Mouse (Mus musculus) spleen, embryonic (tissue): Measurements from ENCODE around the gene Arid1b.
"Not testable (repeated sequence)": the region's sequence is repeated elsewhere in the genome, so short reads cannot be mapped to it uniquely, and the experiment has no call there.

ENCODE experiments used
- CTCF ChIA-PET: fragments of 350-600 bp; sonication (Branson Sonifier 250); formaldehyde crosslinking; loops from one replicate; lab custom pipeline; 2022; lab: Charles Lee

Arid1b gene

DNA sequence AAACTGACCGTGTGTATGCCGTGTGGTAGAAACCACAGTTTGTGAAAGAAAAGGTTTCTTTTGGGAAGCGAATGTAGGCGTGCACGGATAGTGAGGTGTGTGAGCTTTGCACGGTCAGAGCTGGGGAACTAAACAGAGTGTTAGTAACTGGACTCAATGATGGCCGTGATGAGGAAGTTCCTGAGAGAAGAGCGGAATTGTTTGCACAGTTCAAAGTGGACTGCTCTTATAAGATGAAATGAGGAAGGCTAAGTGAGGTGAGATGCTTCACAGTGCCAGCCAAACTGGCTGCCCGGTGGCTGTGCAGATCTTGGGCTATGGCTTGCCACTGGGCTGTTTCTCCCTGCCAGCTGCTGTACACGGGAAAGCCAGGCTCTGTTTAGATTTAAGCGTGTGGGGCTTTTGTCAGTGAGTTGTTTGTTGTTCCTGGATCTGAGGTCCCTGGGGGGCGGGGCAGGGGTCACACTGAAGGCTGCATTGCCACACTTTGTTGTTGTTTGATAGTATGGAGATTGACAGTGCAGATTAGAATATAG is 86.8 kb downstream of the Arid1b start:
- CTCF ChIA-PET: no interaction called here

DNA sequence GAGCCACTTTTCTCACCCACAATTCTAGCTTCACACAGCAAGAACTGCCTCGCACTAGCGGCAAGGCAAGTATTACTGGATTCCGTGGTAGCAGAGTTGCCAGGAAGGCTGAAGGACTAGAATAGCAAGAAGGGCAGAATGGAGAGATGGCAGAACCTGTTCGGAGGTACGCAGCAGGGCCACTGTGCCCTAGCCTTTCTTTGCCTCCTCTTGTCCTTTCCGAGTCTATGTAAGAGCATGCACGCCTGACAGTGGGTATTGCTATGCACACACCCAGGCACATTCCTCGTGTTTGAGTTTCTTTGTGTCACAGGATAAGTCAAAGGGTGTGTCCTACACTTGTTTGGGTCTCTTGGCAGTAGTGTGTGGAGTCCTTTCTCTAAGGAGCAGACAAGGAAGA is 88.1 kb downstream of the Arid1b start:
- CTCF ChIA-PET: interaction anchor here (0.5 to 0.6 kb wide), 2 partner anchors 87 to 1868 kb away, joined by 3 to 4 read pairs; no protein-coding TSS in a partner anchor

DNA sequence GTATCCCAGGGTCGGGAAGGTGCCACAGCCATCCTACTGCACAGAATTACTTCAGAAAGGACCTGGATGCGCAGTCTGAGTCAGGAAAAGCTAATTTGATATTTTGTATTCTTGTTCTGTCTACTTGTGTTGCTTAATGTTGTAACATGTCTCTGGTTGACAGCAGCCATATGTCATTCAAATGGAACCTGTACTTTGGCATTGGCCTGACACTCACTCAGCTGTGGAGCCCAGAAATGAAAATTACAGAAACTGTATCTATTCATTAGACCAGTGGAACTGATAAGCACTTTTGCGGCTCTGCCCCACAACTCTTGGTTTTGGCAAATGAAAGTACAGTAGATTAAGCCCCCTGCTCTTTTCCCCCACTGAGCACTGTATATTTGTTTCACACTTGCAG is 89.4 kb downstream of the Arid1b start:
- CTCF ChIA-PET: no interaction called here

DNA sequence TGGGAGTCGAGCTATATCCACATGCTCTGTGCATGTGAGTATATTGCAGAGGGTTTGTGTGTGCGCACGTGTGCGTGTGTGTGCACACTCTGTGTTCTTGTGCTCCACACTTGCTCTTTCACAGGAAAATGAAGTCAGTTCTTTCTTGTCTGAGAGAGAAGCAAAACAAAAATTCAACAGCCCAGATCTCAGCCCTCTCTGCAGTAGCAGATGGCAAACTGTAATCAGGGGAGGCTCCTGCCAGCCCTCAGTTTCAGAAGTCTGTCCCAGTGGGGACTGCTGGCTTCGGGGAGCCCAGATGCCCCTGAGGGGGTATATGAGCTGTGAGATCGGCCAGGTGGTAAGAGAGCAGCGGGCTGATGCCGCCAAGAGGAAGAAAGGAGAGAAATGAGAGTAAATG is 90.0 kb downstream of the Arid1b start:
- CTCF ChIA-PET: no interaction called here

DNA sequence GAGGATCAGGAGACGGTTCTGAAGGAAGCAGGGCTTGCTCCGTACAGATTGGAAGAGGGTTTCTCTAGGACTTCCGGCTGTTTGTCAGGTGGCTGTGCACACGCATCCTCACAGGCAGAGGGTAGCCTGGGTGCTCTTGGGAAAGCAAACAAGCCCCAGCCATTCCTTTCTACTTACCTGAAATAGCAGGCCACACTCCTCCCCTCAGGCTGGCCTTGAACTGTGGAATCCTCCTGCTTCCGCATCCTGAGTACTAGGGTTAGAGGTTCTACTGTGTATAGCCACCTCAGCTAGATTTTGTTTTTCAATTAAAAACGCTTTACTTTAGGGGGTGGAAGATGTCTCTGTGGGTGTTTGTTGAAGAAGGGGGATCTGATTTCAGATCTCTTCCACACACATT is 90.9 kb downstream of the Arid1b start:
- CTCF ChIA-PET: interaction anchor here (0.6 to 0.7 kb wide), 4 partner anchors 18 to 616 kb away, joined by 3 to 6 read pairs (median 5); no protein-coding TSS in a partner anchor

DNA sequence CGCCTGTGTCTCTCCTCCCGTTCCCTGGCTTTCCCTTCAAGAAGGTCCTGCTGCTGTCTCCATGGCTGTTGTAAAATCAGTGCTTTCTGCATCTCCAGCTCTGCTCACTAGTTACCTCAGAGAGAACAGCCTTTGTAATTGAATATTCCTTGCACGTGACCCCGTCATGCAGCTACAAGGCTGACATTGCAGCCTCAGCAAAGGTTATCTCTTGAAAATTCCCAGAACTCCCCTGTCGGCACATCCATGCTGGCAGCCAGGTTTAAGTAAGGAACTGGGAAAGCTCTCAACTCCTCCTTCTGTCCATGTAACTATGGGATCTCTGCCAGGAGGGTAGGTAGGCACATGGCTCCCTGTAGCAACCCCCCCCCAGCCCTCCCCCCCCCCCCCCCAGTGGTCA is 91.8 kb downstream of the Arid1b start:
- CTCF ChIA-PET: interaction anchor here (0.7 kb wide), 2 partner anchors 53 to 1031 kb away, joined by 3 to 5 read pairs; no protein-coding TSS in a partner anchor

DNA sequence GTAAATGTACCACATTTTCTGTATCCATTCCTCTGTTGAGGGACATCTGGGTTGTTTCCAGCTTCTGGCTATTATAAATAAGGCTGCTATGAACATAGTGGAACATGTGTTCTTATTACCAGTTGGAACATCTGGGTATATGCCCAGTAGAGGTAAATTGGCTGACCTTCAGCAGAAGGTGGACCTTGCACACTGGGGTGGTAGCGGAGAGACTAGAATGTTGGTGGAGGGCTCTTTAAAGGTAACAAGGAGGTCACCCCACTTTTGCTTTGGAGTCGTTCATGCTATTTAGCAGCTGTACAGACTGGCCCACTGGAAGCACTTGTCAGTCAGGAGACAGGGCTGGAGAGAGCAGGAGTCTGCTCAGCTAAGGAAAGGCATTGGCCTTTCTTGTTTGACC is 94.1 kb downstream of the Arid1b start:
- CTCF ChIA-PET: interaction anchor here (0.8 kb wide), 1 partner anchor 117 kb away, joined by 3 read pairs; no protein-coding TSS in a partner anchor

DNA sequence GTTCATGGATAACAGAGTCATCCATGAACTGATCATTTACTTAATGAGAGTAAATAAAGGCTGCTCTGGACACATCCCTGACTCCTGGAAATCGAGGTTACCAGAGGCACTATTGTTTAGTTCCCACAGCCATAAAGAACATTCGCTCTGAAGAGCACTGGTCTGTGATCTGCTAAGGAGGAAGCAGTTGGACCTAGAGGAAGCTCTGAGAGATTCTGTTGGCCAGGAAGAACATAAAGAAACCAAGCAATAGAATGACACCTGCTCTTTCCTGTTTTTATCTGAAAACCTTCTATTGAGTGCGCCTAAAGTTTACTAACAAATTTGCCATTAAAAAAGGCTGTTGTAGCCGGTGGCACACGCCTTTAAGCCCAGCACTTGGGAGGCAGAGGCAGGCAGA is 94.7 kb downstream of the Arid1b start:
- CTCF ChIA-PET: no interaction called here

DNA sequence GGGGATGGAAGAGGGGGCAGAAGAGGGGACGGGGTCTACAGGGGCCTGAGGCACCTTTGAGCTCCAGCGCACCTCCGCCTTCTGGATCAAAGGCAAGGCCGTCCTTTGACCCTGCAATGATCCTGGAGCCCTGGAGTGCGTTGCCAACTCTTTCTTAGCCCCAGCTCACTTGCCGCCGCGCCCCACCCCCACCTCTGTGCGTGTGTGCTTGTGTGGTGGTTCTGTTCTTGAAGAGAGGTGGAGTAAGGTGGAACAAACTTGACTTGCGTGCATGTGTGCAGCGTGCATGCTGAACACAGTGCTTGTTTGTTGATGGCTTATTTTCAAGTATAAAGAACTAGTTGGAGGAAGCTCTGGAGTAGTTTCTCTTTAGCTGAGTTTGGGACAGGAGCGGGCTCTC is 95.4 kb downstream of the Arid1b start:
- CTCF ChIA-PET: interaction anchor here (0.9 kb wide), 1 partner anchor 41 kb away, joined by 6 read pairs; no protein-coding TSS in a partner anchor

DNA sequence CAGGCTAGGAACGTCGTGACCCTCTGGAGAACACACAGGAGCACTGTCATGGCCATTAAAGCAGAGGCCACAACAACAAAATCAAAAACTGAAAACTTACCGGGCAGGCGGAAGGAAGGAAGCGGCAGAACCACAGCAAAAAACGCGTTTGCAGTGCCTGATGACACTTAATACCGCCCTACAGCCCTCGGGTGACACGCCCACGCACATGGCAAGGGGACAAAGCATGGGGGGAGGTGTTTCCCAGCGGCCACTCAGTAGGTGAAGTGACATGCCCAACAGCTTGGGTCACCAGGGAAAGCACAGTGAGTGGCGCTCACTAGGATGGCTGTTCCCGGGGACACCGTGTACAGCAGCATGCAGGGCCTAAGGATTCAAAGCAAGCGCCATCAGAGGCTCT is 97.4 kb downstream of the Arid1b start:
- CTCF ChIA-PET: no interaction called here

DNA sequence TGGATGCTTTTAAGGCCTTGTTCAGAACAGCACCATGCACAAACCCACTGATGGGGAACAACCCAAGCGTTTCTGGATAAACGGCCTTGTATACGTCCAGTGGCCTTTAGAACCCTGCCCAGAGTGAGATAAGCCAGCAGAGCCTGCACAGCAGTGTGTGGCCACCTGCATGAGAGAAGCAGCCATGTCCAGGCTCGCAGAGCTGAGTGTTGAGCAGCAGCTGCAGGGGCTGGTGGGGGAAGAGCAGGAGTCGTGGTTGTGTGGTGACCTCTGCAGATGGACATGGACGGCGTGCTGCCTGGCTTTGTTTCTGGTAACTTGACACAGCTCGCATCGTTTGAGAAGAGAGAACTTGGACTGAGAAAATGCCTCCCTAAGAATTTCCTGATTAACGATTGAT is 97.8 kb downstream of the Arid1b start:
- CTCF ChIA-PET: no interaction called here

DNA sequence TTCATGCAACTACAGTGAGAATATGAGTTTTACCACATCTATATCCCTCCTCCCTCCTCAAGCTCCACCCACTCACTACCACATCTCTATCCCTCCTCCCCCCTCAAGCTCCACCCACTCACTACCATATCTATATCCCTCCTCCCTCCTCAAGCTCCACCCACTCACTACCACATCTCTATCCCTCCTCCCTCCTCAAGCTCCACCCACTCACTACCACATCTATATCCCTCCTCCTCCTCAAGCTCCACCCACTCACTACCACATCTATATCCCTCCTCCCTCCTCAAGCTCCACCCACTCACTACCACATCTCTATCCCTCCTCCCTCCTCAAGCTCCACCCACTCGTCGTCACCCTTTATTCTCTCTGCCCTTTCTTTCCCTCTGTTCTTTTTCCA is 99.2 kb downstream of the Arid1b start:
- CTCF ChIA-PET: not testable (repeated sequence)

DNA sequence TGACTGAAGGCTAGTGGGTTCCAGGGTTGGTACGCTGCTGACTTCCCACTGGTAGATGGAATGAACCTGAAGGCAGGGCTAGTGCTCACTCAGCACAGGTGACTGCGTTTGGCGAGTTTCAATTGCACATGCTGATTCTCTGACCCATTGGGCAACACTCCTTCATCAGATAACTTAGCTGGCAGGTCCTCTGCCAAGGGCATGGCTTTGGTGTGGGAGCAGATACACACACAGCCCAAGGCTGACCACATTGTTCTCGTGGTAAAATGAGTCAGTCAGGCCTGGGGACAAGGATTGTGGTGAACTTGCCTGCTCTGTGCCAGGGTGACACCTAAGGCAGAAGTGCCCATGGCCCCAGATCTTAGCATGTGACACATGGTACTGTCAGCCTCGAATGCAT is 100.5 kb downstream of the Arid1b start:
- CTCF ChIA-PET: interaction anchor here (0.8 kb wide), 1 partner anchor 18 kb away, joined by 3 read pairs; no protein-coding TSS in a partner anchor

DNA sequence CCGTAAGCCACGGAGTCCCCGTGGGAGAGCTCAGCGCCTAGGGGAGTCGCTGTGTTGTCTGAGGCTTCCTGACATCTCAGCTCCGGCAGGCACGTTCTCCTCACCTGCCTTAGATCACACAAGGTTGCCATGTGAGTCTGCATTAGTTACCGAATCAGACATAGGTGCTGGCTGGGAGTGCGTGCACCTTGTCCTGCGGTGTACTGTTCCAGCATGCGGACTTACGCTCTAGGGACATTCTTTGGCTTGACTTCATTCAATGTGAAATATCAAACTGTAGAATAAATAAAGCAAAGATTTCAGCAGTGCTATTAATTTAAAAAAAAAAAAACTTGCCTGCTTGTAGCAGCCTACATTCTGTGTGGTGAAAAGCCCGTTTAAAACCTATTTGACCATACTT is 101.6 kb downstream of the Arid1b start:
- CTCF ChIA-PET: no interaction called here

DNA sequence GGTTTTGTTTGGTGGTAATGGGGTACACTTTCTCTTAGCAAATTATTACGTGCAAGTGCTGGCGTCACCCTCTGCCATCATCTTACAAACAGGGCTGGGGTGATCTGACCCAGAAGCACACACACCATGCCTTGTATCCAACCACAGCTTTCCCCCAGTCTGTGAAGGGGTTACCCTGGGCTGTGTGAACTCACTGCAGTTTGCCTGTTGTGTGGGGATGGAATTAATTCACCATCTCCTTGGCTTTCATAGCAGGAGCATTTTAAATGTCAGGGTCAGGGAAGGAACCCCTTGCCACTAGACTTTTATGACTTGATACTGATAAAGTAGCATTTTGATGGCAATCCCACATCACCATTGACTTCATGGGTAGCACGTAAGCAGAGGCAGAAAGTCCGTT is 102.9 kb downstream of the Arid1b start:
- CTCF ChIA-PET: no interaction called here

DNA sequence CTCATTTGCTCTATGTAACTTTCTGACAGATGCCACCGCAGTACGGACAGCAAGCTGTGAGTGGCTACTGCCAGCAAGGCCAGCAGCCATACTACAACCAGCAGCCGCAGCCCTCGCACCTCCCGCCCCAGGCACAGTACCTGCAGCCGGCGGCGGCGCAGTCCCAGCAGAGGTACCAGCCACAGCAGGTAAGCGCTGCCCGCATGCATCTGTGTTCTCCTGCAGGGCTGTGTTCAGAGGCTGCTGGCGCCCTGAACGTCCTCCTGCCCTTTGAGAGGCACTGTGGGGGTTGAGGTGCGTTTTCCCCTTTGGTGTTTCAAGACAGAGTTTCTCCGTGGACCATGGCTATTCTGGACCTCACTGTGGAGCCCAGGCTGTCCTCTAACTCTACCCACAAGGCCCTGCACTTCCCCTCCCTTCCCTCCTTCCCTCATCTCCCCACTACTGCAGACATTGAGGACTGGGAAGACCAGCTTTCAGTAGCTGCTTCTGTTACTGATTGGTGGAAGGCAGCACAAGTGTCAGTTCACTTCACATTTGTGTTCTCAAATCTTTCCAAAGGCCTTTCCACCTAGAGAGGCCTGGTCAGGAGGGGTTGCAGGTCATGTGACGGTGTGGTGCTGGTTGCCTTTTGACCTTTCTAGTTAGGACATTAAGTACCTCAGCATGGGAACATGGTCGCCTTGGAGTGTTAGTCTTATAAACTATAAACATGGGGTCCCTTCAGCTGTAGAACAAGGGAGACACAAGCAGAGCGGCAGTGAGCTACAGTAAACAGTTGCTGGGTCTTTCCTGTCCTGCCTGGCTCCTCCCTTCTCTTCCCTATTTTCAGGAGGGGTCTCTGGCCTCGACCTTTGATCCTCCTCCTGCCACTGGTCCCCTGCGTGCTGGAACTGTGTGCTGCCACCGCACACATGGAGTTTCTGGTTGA is 103.7 kb downstream of the Arid1b start:
- CTCF ChIA-PET: interaction anchor here (0.6 kb wide), 2 partner anchors 28 to 113 kb away, joined by 4 to 5 read pairs; no protein-coding TSS in a partner anchor

DNA sequence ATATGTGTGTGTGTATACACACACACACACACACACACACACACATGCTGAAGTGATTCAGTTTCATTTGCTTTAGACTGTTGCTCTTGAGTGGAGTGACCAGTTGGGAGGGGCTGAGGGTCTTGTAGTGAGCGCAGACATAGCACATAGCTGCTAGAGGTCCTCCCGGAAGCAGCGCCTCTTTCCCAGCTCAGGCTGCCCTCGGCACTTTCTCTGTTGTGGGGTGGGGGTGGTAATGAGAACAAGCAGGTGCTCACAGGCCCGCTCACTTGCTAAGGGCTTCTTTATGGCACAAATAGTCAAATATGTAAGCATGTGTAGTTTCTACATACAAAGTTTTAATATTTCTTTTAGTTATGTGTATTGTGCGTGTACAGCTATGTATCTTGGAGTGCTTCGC is 104.6 kb downstream of the Arid1b start:
- CTCF ChIA-PET: interaction anchor here (0.6 kb wide), 2 partner anchors 27 to 112 kb away, joined by 4 to 5 read pairs; no protein-coding TSS in a partner anchor

DNA sequence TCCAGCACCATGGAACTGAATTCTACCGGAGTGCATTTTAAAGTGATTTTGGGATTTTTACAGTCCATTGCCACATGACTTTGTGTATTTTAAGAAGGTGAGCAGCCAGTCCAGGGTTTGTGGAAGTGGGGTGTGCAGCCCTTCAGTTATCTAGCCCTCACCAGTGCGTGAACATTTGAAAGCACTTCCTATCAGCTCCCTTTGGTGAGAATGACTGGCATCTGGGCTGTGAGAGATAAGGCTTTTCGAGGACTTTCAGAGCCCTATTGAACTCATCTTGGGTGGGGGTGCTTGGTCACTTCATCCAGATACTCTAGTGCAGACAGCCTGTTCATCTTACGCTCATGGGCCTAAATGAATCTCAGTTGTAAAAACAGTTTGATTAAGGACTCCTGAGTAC is 105.1 kb downstream of the Arid1b start:
- CTCF ChIA-PET: no interaction called here

DNA sequence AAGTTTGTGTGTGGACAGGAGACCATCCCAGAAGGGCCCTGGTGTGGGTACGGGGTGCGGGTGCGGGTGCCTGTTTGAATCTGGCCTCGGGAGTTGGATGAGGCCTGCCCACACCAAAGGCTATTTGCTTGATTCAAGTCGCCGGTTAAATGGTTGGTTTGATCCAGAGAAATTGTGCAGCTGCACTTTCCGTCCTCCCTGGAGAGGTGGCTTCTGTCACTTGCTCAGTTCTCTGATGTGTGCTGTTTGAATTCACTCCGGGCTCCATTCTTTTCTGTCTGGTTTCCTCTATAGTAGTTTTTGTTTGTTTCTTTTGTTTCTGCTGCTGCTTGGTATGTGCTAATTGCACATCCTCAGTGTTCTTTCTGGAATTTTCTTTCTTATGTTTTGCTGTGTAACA is 107.0 kb downstream of the Arid1b start:
- CTCF ChIA-PET: no interaction called here

DNA sequence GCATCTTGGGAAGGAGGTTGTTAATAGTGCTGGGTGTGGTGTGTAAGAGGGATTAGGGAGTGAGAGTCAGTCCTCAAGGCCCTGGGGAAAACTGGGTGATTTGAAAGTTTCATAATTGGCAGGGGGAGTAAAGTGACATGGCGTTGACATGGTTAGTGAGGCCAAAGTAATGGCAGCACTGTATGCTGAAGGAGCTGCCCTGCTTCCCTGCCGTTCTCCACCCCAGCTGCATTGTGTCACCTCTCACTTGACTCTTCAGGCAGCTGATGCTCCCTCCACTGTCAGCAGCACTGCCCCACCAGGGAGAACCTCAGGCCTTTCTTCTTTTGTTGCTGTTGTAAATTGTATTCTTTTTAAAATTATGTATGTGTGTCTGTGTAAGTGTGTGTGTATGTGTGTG is 107.8 kb downstream of the Arid1b start:
- CTCF ChIA-PET: interaction anchor here (0.7 kb wide), 1 partner anchor 1704 kb away, joined by 3 read pairs; no protein-coding TSS in a partner anchor

DNA sequence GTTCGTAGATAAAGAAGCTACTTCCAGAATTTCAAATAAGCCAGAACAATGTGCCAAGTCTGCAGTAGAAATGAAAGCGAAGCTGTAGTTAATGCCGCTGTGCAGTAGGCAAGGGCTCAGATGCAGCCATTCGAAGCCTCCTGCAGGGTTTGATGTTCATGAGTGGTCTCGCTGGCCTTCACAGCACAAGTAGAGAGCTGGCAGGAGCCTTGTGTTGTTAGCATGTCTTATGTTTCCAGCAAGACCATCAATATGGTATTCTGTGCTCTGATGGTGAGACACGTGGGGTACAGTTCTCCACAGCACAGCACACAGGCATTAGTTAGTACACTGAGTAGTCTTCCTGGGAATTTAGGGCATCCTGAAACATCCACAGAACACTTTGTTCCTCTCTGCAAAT is 111.6 kb downstream of the Arid1b start:
- CTCF ChIA-PET: no interaction called here
